Mouse (Mus musculus) MEL (cell line): ENCODE results near the gene Acoxl. TPM values are rescaled to one million over a fixed set of nuclear protein-coding genes. Genes with fewer than 3 reads are reported as not detected.

Experiments
- DNase-seq: peaks from one replicate; pipeline ENCODE4 v3.0.0; 2011; ENCODE audit warnings: low read depth, low spot score
- H3K27ac ChIP-seq: 2 replicates; pipeline ENCODE4 v1.5.1; 2012; ENCODE audit warnings: low read depth, mild to moderate bottlenecking, control low read depth, low read length, moderate library complexity; ENCODE audit not compliant: control insufficient read depth
- H3K27me3 ChIP-seq, 2 experiments: fragments of 150-350 bp in 1 of 2; sonication (generic) in 1 of 2; 2 replicates each; pipeline ENCODE4 v1.6.1; 2012; ENCODE audit warnings: low read length in 2 of 2, mild to moderate bottlenecking in 2 of 2, improper control_type of control experiment in 1 of 2, moderate library complexity in 1 of 2; ENCODE audit not compliant: insufficient read depth in 2 of 2, control insufficient read depth in 1 of 2
- H3K36me3 ChIP-seq, 2 experiments: 2 replicates each; pipeline ENCODE4 v1.6.1; 2012 to 2014; ENCODE audit warnings: low read length in 2 of 2, improper control_type of control experiment in 1 of 2, inconsistent platforms in 1 of 2, mild to moderate bottlenecking in 1 of 2; ENCODE audit not compliant: insufficient read depth in 2 of 2, control insufficient read depth in 1 of 2
- H3K4me1 ChIP-seq, 2 experiments: fragments of 150-350 bp in 1 of 2; sonication (generic) in 1 of 2; 2 replicates each; pipeline ENCODE4 v1.6.1; 2012; ENCODE audit warnings: low read length in 2 of 2, improper control_type of control experiment in 1 of 2, mild to moderate bottlenecking in 1 of 2; ENCODE audit not compliant: insufficient read depth in 2 of 2, control insufficient read depth in 1 of 2
- H3K4me3 ChIP-seq, 2 experiments: fragments of 150-350 bp in 1 of 2; sonication (generic) in 1 of 2; 2 replicates each; pipeline ENCODE4 v1.5.1; 2012; ENCODE audit warnings: low read depth in 2 of 2, low read length in 2 of 2, mild to moderate bottlenecking in 2 of 2, moderate library complexity in 2 of 2, control low read depth in 1 of 2, improper control_type of control experiment in 1 of 2; ENCODE audit not compliant: control insufficient read depth in 1 of 2, insufficient read depth in 1 of 2
- H3K79me2 ChIP-seq: 2 replicates; pipeline ENCODE4 v1.6.1; 2012; ENCODE audit warnings: mild to moderate bottlenecking, low read length, moderate library complexity; ENCODE audit not compliant: control insufficient read depth, poor library complexity, insufficient read depth
- H3K9ac ChIP-seq: 2 replicates; pipeline ENCODE4 v1.6.1; 2012; ENCODE audit warnings: low read depth, mild to moderate bottlenecking, control low read depth, low read length, moderate library complexity; ENCODE audit not compliant: control insufficient read depth, poor library complexity, severe bottlenecking
- H3K9me3 ChIP-seq: fragments of 150-350 bp; sonication (generic); replicated peaks from 2 replicates; pipeline ENCODE4 v1.6.1; 2012; ENCODE audit warnings: mild to moderate bottlenecking, low read length, improper control_type of control experiment, moderate library complexity; ENCODE audit not compliant: insufficient read depth
- BHLHE40 ChIP-seq: IDR thresholded peaks from 2 replicates; pipeline ENCODE4 v1.6.1; 2012; ENCODE audit warnings: low read depth, mild to moderate bottlenecking, inconsistent platforms, low read length, improper control_type of control experiment, borderline replicate concordance
- EP300 ChIP-seq, 2 experiments: IDR thresholded peaks; 2 replicates each; pipeline ENCODE4 v1.6.1; 2011; ENCODE audit warnings: improper control_type of control experiment in 2 of 2, low read length in 2 of 2, low read depth in 1 of 2, mild to moderate bottlenecking in 1 of 2
- ETS1 ChIP-seq: IDR thresholded peaks from 2 replicates; pipeline ENCODE4 v1.6.1; 2012; ENCODE audit warnings: low read depth, mild to moderate bottlenecking, inconsistent platforms, low read length, improper control_type of control experiment, moderate library complexity
- GABPA ChIP-seq: IDR thresholded peaks from 2 replicates; pipeline ENCODE4 v1.6.1; 2012; ENCODE audit warnings: low read depth, mild to moderate bottlenecking, inconsistent platforms, low read length, improper control_type of control experiment, moderate library complexity
- GATA1 ChIP-seq: IDR thresholded peaks from 2 replicates; pipeline ENCODE4 v1.6.1; 2011; ENCODE audit warnings: low read depth, low read length, improper control_type of control experiment
- JUND ChIP-seq: IDR thresholded peaks from 2 replicates; pipeline ENCODE4 v1.6.1; 2011; ENCODE audit warnings: low read depth, mild to moderate bottlenecking, improper control_type of control experiment, low read length
- KAT2A ChIP-seq: conservative IDR thresholded peaks from 2 replicates; pipeline ENCODE4 v1.6.1; 2012; ENCODE audit warnings: low read depth, low read length, improper control_type of control experiment, inconsistent platforms
- MAX ChIP-seq: IDR thresholded peaks from 2 replicates; pipeline ENCODE4 v1.6.1; 2011; ENCODE audit warnings: low read length, improper control_type of control experiment
- MEF2A ChIP-seq: IDR thresholded peaks from 2 replicates; pipeline ENCODE4 v1.6.1; 2014; ENCODE audit warnings: low read depth, mild to moderate bottlenecking, inconsistent platforms, low read length, improper control_type of control experiment; ENCODE audit not compliant: poor library complexity, insufficient replicate concordance, severe bottlenecking; ENCODE audit errors: extremely low read depth
- MXI1 ChIP-seq: IDR thresholded peaks from 2 replicates; pipeline ENCODE4 v1.6.1; 2011; ENCODE audit warnings: mild to moderate bottlenecking, low read depth, low read length, improper control_type of control experiment
- MYB ChIP-seq: IDR thresholded peaks from 2 replicates; pipeline ENCODE4 v1.6.1; 2011; ENCODE audit warnings: mild to moderate bottlenecking, low read depth, low read length, improper control_type of control experiment
- NRF1 ChIP-seq: IDR thresholded peaks from 2 replicates; pipeline ENCODE4 v1.6.1; 2014; ENCODE audit warnings: low read depth, mild to moderate bottlenecking, inconsistent platforms, low read length, improper control_type of control experiment, moderate library complexity; ENCODE audit not compliant: poor library complexity, insufficient read depth, severe bottlenecking
- POLR2A ChIP-seq, 2 experiments: IDR thresholded peaks; 2 replicates each; pipeline ENCODE4 v1.6.1; 2011 to 2012; ENCODE audit warnings: low read length in 2 of 2, mild to moderate bottlenecking in 2 of 2, control low read depth in 1 of 2, improper control_type of control experiment in 1 of 2, low read depth in 1 of 2, moderate library complexity in 1 of 2; ENCODE audit not compliant: control insufficient read depth in 1 of 2, insufficient read depth in 1 of 2, poor library complexity in 1 of 2
- POLR2AphosphoS2 ChIP-seq: IDR thresholded peaks from 2 replicates; pipeline ENCODE4 v1.6.1; 2011; ENCODE audit warnings: low read length, improper control_type of control experiment
- RAD21 ChIP-seq: IDR thresholded peaks from 2 replicates; pipeline ENCODE4 v1.6.1; 2011; ENCODE audit warnings: mild to moderate bottlenecking, low read depth, low read length, improper control_type of control experiment
- RCOR1 ChIP-seq: IDR thresholded peaks from 2 replicates; pipeline ENCODE4 v1.6.1; 2012; ENCODE audit warnings: low read depth, mild to moderate bottlenecking, inconsistent platforms, low read length, improper control_type of control experiment
- SMC3 ChIP-seq: IDR thresholded peaks from 2 replicates; pipeline ENCODE4 v1.6.1; 2011; ENCODE audit warnings: low read depth, low read length, improper control_type of control experiment
- TAL1 ChIP-seq: IDR thresholded peaks from 2 replicates; pipeline ENCODE4 v1.6.1; 2012; ENCODE audit warnings: mild to moderate bottlenecking, inconsistent platforms, low read length, moderate library complexity, mixed read lengths
- UBTF ChIP-seq: IDR thresholded peaks from 2 replicates; pipeline ENCODE4 v1.6.1; 2012; ENCODE audit warnings: low read depth, mild to moderate bottlenecking, inconsistent platforms, low read length, improper control_type of control experiment, moderate library complexity, borderline replicate concordance; ENCODE audit not compliant: insufficient read depth
- USF2 ChIP-seq, 2 experiments: IDR thresholded peaks; 2 replicates each; pipeline ENCODE4 v1.6.1; 2011 to 2012; ENCODE audit warnings: improper control_type of control experiment in 2 of 2, low read length in 2 of 2, borderline replicate concordance in 1 of 2, inconsistent platforms in 1 of 2, low read depth in 1 of 2, mild to moderate bottlenecking in 1 of 2; ENCODE audit not compliant: insufficient read depth in 1 of 2
- ZC3H11A ChIP-seq: IDR thresholded peaks from 2 replicates; pipeline ENCODE4 v1.6.1; 2012; ENCODE audit warnings: low read depth, mild to moderate bottlenecking, inconsistent platforms, low read length, improper control_type of control experiment
- ZKSCAN1 ChIP-seq: IDR thresholded peaks from 2 replicates; pipeline ENCODE4 v1.6.1; 2012; ENCODE audit warnings: low read depth, mild to moderate bottlenecking, inconsistent platforms, low read length, improper control_type of control experiment, moderate library complexity
- ZMIZ1 ChIP-seq: IDR thresholded peaks from 2 replicates; pipeline ENCODE4 v1.6.1; 2012; ENCODE audit warnings: low read depth, mild to moderate bottlenecking, inconsistent platforms, low read length, improper control_type of control experiment, moderate library complexity
- ZNF384 ChIP-seq: IDR thresholded peaks from 2 replicates; pipeline ENCODE4 v1.6.1; 2012; ENCODE audit warnings: low read depth, mild to moderate bottlenecking, inconsistent platforms, low read length, improper control_type of control experiment
- polyA plus RNA-seq, 2 experiments: library from polyadenylated mRNA; stranded (reverse) in 1 of 2; unstranded in 1 of 2; fragments of >175 nt in 1 of 2; fragments of >200 nt in 1 of 2; gene quantifications; 2 replicates each; pipeline versions ENCODE4 v1.2.1 to v1.2.4; 2012; ENCODE audit warnings: low replicate concordance in 2 of 2, low read depth in 1 of 2; ENCODE audit not compliant: insufficient read length in 2 of 2, insufficient read depth in 1 of 2, missing spikeins in 1 of 2
- total RNA-seq: library from RNA; depleted of rRNA; stranded (reverse); fragments of 300-350 nt; gene quantifications from 2 replicates; pipeline ENCODE4 v1.2.3, GENCODE M21; 2012

The Acoxl gene
- total and polyA plus RNA-seq, 3 experiments, result 0.31 to 0.39 TPM; not detected in 1

GRCm38 (mm10) chr2:128092451-128092850, 253.8 kb downstream of the Acoxl start:
- H3K9me3 ChIP-seq, result no peaks in the 10 kb centered on the region
- DNase-seq, result no peak
- H3K4me3 ChIP-seq, result no peak overlapping the region
- H3K27ac ChIP-seq, result no peak overlapping the region
- no peak overlapping the region for H3K9ac ChIP-seq
- H3K27me3 ChIP-seq, result no peaks in the 10 kb centered on the region
- H3K4me1 ChIP-seq, result no peaks in the 10 kb centered on the region; a peak in 1 of 4 replicates
- no peak for TF ChIP-seq ZKSCAN1
- no peak for TF ChIP-seq ZC3H11A
- no peak for TF ChIP-seq ETS1
- no peak for TF ChIP-seq MAX
- no peak for TF ChIP-seq ZMIZ1
- no peak for TF ChIP-seq UBTF
- TF ChIP-seq POLR2AphosphoS2, result no peak
- TF ChIP-seq NRF1, result no peak
- no peak for TF ChIP-seq ZNF384
- TF ChIP-seq GATA1, result no peak
- no peak for TF ChIP-seq GABPA
- TF ChIP-seq EP300 (IDR thresholded peaks at IDR 0.05; ENCODE audit: low read depth in 1 of 2, low read length in 2 of 2), result no peak
- H3K79me2 ChIP-seq, result no peaks in the 10 kb centered on the region
- no peaks in the 10 kb centered on the region for H3K36me3 ChIP-seq

GRCm38 (mm10) chr2:128094196-128094595, 255.5 kb downstream of the Acoxl start:
- no peak overlapping the region for H3K27ac ChIP-seq

More at GRCm38 (mm10) chr2:128094196-128094595, 255.5 kb downstream of the Acoxl start:
- Histone ChIP-seq H3K9me3 (no peaks in the 10 kb centered on the region), H3K79me2 (no peaks in the 10 kb centered on the region), H3K9ac (no peak overlapping the region), H3K4me3 (no peak overlapping the region), H3K27me3 (no peaks in the 10 kb centered on the region), H3K4me1 (no peaks in the 10 kb centered on the region; a peak in 1 of 4 replicates), H3K36me3 (no peaks in the 10 kb centered on the region)
- DNase-seq, result no peak
- TF ChIP-seq JUND (no peak), POLR2A (IDR thresholded peaks at IDR 0.05; ENCODE audit: control insufficient read depth in 1 of 2, insufficient read depth in 1 of 2, low read depth in 1 of 2, low read length in 2 of 2, poor library complexity in 1 of 2) (no peak), MEF2A (no peak), MXI1 (no peak), RCOR1 (no peak), UBTF (no peak), KAT2A (no peak), BHLHE40 (no peak), USF2 (IDR thresholded peaks at IDR 0.05; ENCODE audit: borderline replicate concordance in 1 of 2, insufficient read depth in 1 of 2, low read depth in 1 of 2, low read length in 2 of 2) (no peak), MYB (no peak), RAD21 (no peak), POLR2AphosphoS2 (no peak), TAL1 (no peak), SMC3 (no peak), ETS1 (no peak)
